Mouse (Mus musculus) thymus, adult 2 months (tissue): Measurements from ENCODE around the gene Snapc4.
A peak's percentile ranks its signal among the peaks of the same experiment; 100 is the strongest.

ENCODE experiments used
- CTCF ChIP-seq: fragments of 200-500 bp; IDR thresholded peaks from 2 replicates; pipeline ENCODE4 v1.5.1; 2012; ENCODE audit warnings: mild to moderate bottlenecking, control low read depth, low read length, moderate library complexity, borderline replicate concordance; ENCODE audit not compliant: control insufficient read depth, poor library complexity, insufficient read depth; ENCODE audit errors: extremely low read depth
- POLR2A ChIP-seq: fragments of 200-500 bp; IDR thresholded peaks from 2 replicates; pipeline ENCODE4 v1.6.1; 2012; ENCODE audit warnings: mild to moderate bottlenecking, low read length, control low read depth, moderate library complexity; ENCODE audit not compliant: control insufficient read depth, poor library complexity, insufficient read depth; ENCODE audit errors: extremely low read depth

- TF ChIP-seq CTCF: peak; percentile 95
- no peak for TF ChIP-seq POLR2A
Observed at GRCm38 (mm10) chr2:26325386-26326181, 54.9 kb downstream of the Snapc4 start.
